Mouse (Mus musculus): ENCODE data around the gene Nid2. TPM values are rescaled to one million over a fixed set of nuclear protein-coding genes. Genes with fewer than 3 reads are reported as not detected.
A peak's percentile ranks its signal among the peaks of the same experiment; 100 is the strongest.

Gene Nid2
- polyA plus RNA-seq, 1 experiment from 2014 or later: 46.6 TPM

GRCm38 (mm10) chr14:19801474-19802215 is 50.6 kb downstream of the Nid2 start:
- Histone ChIP-seq H3K9ac (no peak overlapping the region), H3K4me1 (replicated peaks) (no peaks in the 10 kb centered on the region), H3K9me3 (no peaks in the 10 kb centered on the region), H3K4me3 (no peak overlapping the region), H3K36me3 (peaks cover 4% of the 10 kb centered on the region), H3K27ac (no peak overlapping the region), H3K4me2 (no peak overlapping the region), H3K27me3 (no peaks in the 10 kb centered on the region)
- 80% methylated on average over 8 of the region's 8 CpGs for WGBS
- ATAC-seq (ENCODE audit: low FRiP score): no peak

- no peak overlapping the region for H3K9ac ChIP-seq
- no peak overlapping the region for H3K4me3 ChIP-seq
- no peaks in the 10 kb centered on the region for H3K9me3 ChIP-seq
- ATAC-seq (ENCODE audit: low FRiP score): no peak
- H3K27me3 ChIP-seq: no peaks in the 10 kb centered on the region
- no peak overlapping the region for H3K27ac ChIP-seq
- peaks cover 4% of the 10 kb centered on the region for H3K36me3 ChIP-seq
- no peaks in the 10 kb centered on the region for H3K4me1 ChIP-seq (replicated peaks)
- 53% methylated on average over 4 of the region's 4 CpGs for WGBS
- H3K4me2 ChIP-seq: no peak overlapping the region
Observed at GRCm38 (mm10) chr14:19803222-19803621, 52.2 kb downstream of the Nid2 start.

GRCm38 (mm10) chr14:19803623-19804022 is 52.6 kb downstream of the Nid2 start:
- no peaks in the 10 kb centered on the region for H3K27me3 ChIP-seq
- H3K27ac ChIP-seq: no peak overlapping the region
- H3K4me2 ChIP-seq: no peak overlapping the region
- H3K4me3 ChIP-seq: no peak overlapping the region
- H3K9ac ChIP-seq: no peak overlapping the region
- no peak for ATAC-seq (ENCODE audit: low FRiP score)
- peaks cover 4% of the 10 kb centered on the region for H3K36me3 ChIP-seq
- H3K4me1 ChIP-seq (replicated peaks): no peaks in the 10 kb centered on the region
- no peaks in the 10 kb centered on the region for H3K9me3 ChIP-seq
- 51% methylated on average over 10 of the region's 10 CpGs for WGBS

GRCm38 (mm10) chr14:19807339-19807738 is 56.3 kb downstream of the Nid2 start:
- Histone ChIP-seq H3K4me3 (no peak overlapping the region), H3K9me3 (no peaks in the 10 kb centered on the region), H3K4me1 (replicated peaks) (no peaks in the 10 kb centered on the region), H3K27me3 (no peaks in the 10 kb centered on the region), H3K36me3 (peaks cover 25% of the 10 kb centered on the region), H3K9ac (no peak overlapping the region), H3K4me2 (no peak overlapping the region), H3K27ac (no peak overlapping the region)
- no peak for ATAC-seq (ENCODE audit: low FRiP score)
- 84% methylated on average over 3 of the region's 3 CpGs for WGBS

GRCm38 (mm10) chr14:19807858-19808257 is 56.8 kb downstream of the Nid2 start:
- no peak overlapping the region for H3K4me2 ChIP-seq
- H3K9ac ChIP-seq: no peak overlapping the region
- H3K36me3 ChIP-seq: peaks cover 30% of the 10 kb centered on the region
- no peaks in the 10 kb centered on the region for H3K9me3 ChIP-seq
- ATAC-seq (ENCODE audit: low FRiP score): no peak
- H3K27me3 ChIP-seq: no peaks in the 10 kb centered on the region
- H3K27ac ChIP-seq: no peak overlapping the region
- H3K4me3 ChIP-seq: no peak overlapping the region
- no peaks in the 10 kb centered on the region for H3K4me1 ChIP-seq (replicated peaks)
- 94% methylated on average over 2 of the region's 2 CpGs for WGBS

GRCm38 (mm10) chr14:19809934-19810333 is 58.9 kb downstream of the Nid2 start:
- Histone ChIP-seq H3K4me2 (no peak overlapping the region), H3K27ac (no peak overlapping the region), H3K36me3 (peaks cover 48% of the 10 kb centered on the region), H3K9me3 (no peaks in the 10 kb centered on the region), H3K4me1 (replicated peaks) (no peaks in the 10 kb centered on the region), H3K27me3 (no peaks in the 10 kb centered on the region), H3K4me3 (no peak overlapping the region), H3K9ac (no peak overlapping the region)
- no peak for ATAC-seq (ENCODE audit: low FRiP score)
- 77% methylated on average over 10 of the region's 10 CpGs for WGBS

GRCm38 (mm10) chr14:19813061-19813460 is 62.0 kb downstream of the Nid2 start:
- Histone ChIP-seq H3K27me3 (no peaks in the 10 kb centered on the region), H3K4me2 (no peak overlapping the region), H3K27ac (no peak overlapping the region), H3K9me3 (no peaks in the 10 kb centered on the region), H3K36me3 (peaks cover 67% of the 10 kb centered on the region), H3K4me1 (replicated peaks) (no peaks in the 10 kb centered on the region), H3K9ac (no peak overlapping the region), H3K4me3 (no peak overlapping the region)
- WGBS: 95% methylated on average over 2 of the region's 2 CpGs
- ATAC-seq (ENCODE audit: low FRiP score): no peak

- H3K4me1 ChIP-seq (replicated peaks): peaks cover 12% of the 10 kb centered on the region
- peaks cover 64% of the 10 kb centered on the region for H3K36me3 ChIP-seq
- no peak overlapping the region for H3K9ac ChIP-seq
- H3K27ac ChIP-seq: no peak overlapping the region
- no peak for ATAC-seq (ENCODE audit: low FRiP score)
- H3K4me3 ChIP-seq: no peak overlapping the region
- no peak overlapping the region for H3K4me2 ChIP-seq
- H3K27me3 ChIP-seq: no peaks in the 10 kb centered on the region
- 5% methylated on average over 1 of the region's 1 CpGs for WGBS
- H3K9me3 ChIP-seq: no peaks in the 10 kb centered on the region
Observed at GRCm38 (mm10) chr14:19817949-19818348, 66.9 kb downstream of the Nid2 start.

- Histone ChIP-seq H3K4me3 (no peak overlapping the region), H3K27me3 (no peaks in the 10 kb centered on the region), H3K9me3 (no peaks in the 10 kb centered on the region), H3K9ac (no peak overlapping the region), H3K36me3 (peaks cover 30% of the 10 kb centered on the region), H3K27ac (no peak overlapping the region), H3K4me2 (no peak overlapping the region), H3K4me1 (replicated peaks) (peaks cover 38% of the 10 kb centered on the region)
- WGBS: 99% methylated on average over 5 of the region's 5 CpGs
- no peak for ATAC-seq (ENCODE audit: low FRiP score)
Observed at GRCm38 (mm10) chr14:19821686-19822085, 70.6 kb downstream of the Nid2 start.

GRCm38 (mm10) chr14:19823321-19824142 is 72.5 kb downstream of the Nid2 start, which contains the start of gene Rtraf:
Rtraf (minus strand) TSS chr14:19823824.
- under 1% methylated on average over 75 of the region's 80 CpGs for WGBS
- peaks cover 25% of the 10 kb centered on the region for H3K36me3 ChIP-seq
- peak within 1 kb of the TSS; percentile 94 for H3K9ac ChIP-seq
- no peaks in the 10 kb centered on the region; the same call in 1 of the 2 replicates for H3K27me3 ChIP-seq
- H3K4me1 ChIP-seq (replicated peaks): peaks cover 38% of the 10 kb centered on the region
- ATAC-seq (ENCODE audit: low FRiP score): peak; percentile 97
- peak within 1 kb of the TSS; percentile 96 for H3K4me3 ChIP-seq
- peak within 1 kb of the TSS; percentile 92 for H3K27ac ChIP-seq
- H3K9me3 ChIP-seq: no peaks in the 10 kb centered on the region
- peak within 1 kb of the TSS; percentile 88 for H3K4me2 ChIP-seq

- H3K4me3 ChIP-seq: no peak overlapping the region
- no peaks in the 10 kb centered on the region for H3K9me3 ChIP-seq
- peak; percentile 26; the same call in 1 of the 2 replicates for ATAC-seq (ENCODE audit: low FRiP score)
- peaks cover 11% of the 10 kb centered on the region for H3K36me3 ChIP-seq
- H3K4me1 ChIP-seq (replicated peaks): peaks cover 33% of the 10 kb centered on the region
- H3K27ac ChIP-seq: peak overlapping the region; percentile 88
- WGBS: 19% methylated on average over 11 of the region's 11 CpGs
- 0 out of 2 replicates have a peak overlapping the region, but pooled peaks have one; percentile 2 for H3K4me2 ChIP-seq
- 0 out of 2 replicates have a peak overlapping the region, but pooled peaks have one; percentile 10 for H3K9ac ChIP-seq
- H3K27me3 ChIP-seq: no peaks in the 10 kb centered on the region; the same call in 1 of the 2 replicates
Observed at GRCm38 (mm10) chr14:19825481-19825880, 74.4 kb downstream of the Nid2 start.

- H3K9ac ChIP-seq: no peak overlapping the region
- 93% methylated on average over 3 of the region's 3 CpGs for WGBS
- no peak overlapping the region for H3K4me3 ChIP-seq
- no peak overlapping the region for H3K27ac ChIP-seq
- ATAC-seq (ENCODE audit: low FRiP score): no peak
- H3K4me2 ChIP-seq: no peak overlapping the region
- no peaks in the 10 kb centered on the region for H3K27me3 ChIP-seq
- no peaks in the 10 kb centered on the region for H3K36me3 ChIP-seq
- H3K9me3 ChIP-seq: no peaks in the 10 kb centered on the region
- H3K4me1 ChIP-seq (replicated peaks): peaks cover 2% of the 10 kb centered on the region; the same call in 1 of the 2 replicates
Observed at GRCm38 (mm10) chr14:19836289-19836688, 85.2 kb downstream of the Nid2 start.

All from hindbrain, embryonic 13.5 days (tissue).